Mouse (Mus musculus) kidney, postnatal 36 days (tissue): Measurements from ENCODE around the gene Ier5l.
A peak's percentile ranks its signal among the peaks of the same experiment; 100 is the strongest.

Source experiments
- DNase-seq, 2 experiments: peaks; one replicate each; pipeline ENCODE4 v3.0.0; 2021 to 2022; ENCODE audit warnings: mixed read lengths in 2 of 2

The Ier5l gene

GRCm38 (mm10) chr2:30441518-30442497 is 32.2 kb downstream of the Ier5l start:
- DNase-seq = peak; percentile 82 to 92

GRCm38 (mm10) chr2:30440701-30441517 is 33.1 kb downstream of the Ier5l start:
- peak; percentile 86 to 87 for DNase-seq

GRCm38 (mm10) chr2:30440211-30440700 is 33.8 kb downstream of the Ier5l start:
- DNase-seq = peak; percentile 56 to 64

GRCm38 (mm10) chr2:30439631-30440030 is 34.4 kb downstream of the Ier5l start:
- no peak for DNase-seq

GRCm38 (mm10) chr2:30437791-30438190 is 36.2 kb downstream of the Ier5l start:
- DNase-seq = no peak

GRCm38 (mm10) chr2:30436809-30437208 is 37.2 kb downstream of the Ier5l start:
- no peak for DNase-seq

- DNase-seq = peak; percentile 87 to 88
Measured at GRCm38 (mm10) chr2:30436156-30436545, 37.9 kb downstream of the Ier5l start.

GRCm38 (mm10) chr2:30435326-30436155 is 38.5 kb downstream of the Ier5l start:
- peak; percentile 69 to 85 for DNase-seq

GRCm38 (mm10) chr2:30429156-30429555 is 44.9 kb downstream of the Ier5l start:
- peak in 1 of 2 experiments; percentile 60 for DNase-seq
